Mouse (Mus musculus) ovary, postnatal 36 days (tissue): ENCODE results near the gene Rnf39.
"Not testable (repeated sequence)": the region's sequence is repeated elsewhere in the genome, so short reads cannot be mapped to it uniquely, and the experiment has no call there.

Experiments
- DNase-seq: peaks from one replicate; pipeline ENCODE4 v3.0.0; 2022; ENCODE audit warnings: low spot score, mixed read lengths

Rnf39 gene

GRCm38 (mm10) chr17:36982253-36983155 is 39.8 kb downstream of the Rnf39 start:
- DNase-seq = no peak

GRCm38 (mm10) chr17:36988475-36988874 is 45.8 kb downstream of the Rnf39 start:
- no peak for DNase-seq

DNA sequence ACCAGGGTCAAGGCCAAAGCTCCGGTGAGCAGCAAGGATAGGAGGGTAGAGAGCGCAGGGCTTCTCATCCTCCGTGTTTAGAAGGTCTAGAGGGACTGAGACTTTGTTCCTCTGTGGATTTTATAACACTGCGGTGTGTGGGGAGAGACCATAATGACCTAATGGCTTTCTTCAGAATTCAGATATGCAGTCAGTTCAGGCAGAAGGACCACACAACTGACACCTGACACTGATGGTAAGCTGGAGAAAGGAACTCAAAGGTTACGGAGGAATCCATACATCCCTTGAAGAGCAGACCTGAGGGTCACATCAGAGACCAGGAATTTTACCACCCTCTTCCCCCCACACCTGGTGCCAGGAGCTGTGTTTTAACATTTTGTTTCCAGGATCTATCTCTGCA is 46.7 kb downstream of the Rnf39 start, which contains the start of gene H2-M5:
H2-M5 (minus strand) TSS at position 101 of the 400 bp plus-strand sequence.
- DNase-seq = no peak

DNA sequence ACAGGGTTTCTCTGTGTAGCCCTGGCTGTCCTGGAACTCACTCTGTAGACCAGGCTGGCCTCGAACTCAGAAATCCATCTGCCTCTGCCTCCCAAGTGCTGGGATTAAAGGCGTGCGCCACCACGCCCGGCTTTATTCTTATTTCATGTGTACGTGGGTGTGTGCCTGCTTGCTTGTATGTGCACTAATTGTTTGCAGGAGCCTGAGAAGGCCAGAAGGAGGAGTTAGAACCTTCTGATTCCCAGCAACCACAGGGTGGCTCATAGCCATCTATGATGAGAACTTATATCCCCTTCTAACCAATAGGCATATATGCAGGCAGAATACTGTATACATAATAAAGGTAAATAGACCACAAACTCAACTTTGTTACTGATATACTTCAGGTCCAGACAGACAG is 47.9 kb downstream of the Rnf39 start:
- DNase-seq = not testable (repeated sequence)

DNA sequence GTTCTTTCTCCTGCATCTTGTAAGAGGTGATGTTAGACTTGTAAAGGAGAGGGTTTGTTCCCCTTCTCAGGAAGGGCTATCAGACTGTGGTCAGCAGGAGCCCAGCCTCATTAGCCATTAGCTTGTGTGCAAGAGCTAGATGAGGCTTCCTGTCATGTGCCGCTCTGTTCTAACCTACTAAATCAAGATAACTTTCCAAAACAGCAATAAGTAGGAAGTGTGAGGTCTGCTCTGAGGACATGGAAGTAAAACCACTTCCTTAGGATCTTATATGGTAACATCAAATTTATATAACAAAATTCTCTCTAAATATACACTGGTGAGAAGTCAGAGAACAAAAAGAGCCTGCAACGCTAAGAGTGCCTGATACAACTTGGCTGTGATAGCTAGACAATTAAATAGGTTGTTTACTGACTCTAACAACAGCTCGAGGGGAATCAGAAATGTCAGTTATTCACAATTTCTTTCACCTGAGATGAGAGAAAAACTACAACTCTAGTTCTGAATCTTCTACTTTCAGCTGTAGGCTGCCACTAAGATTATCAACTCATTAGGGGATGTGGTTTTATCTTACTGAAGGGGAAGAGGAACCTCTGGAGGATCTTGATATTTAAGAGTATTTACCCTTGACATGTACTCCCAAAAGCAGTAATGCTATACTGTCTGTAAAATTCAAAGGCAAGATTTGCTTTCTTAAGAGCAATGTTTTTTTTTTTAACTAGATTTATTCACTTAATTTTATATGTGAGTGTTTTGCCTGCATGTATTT is 49.8 kb downstream of the Rnf39 start:
- DNase-seq = no peak

GRCm38 (mm10) chr17:36993770-36994325 is 51.1 kb downstream of the Rnf39 start:
- DNase-seq = no peak

GRCm38 (mm10) chr17:36994528-36994927 is 51.8 kb downstream of the Rnf39 start:
- DNase-seq = no peak

GRCm38 (mm10) chr17:36995448-36995847 is 52.7 kb downstream of the Rnf39 start:
- no peak for DNase-seq

- DNase-seq = peak; percentile 73
Measured at GRCm38 (mm10) chr17:36997033-36997735, 54.5 kb downstream of the Rnf39 start.
